ENCODE assay signal across 9 mouse cellular contexts in genomic region chr4:126104261-126105075, GRCm38 (mm10). TPM values are rescaled to one million over a fixed set of nuclear protein-coding genes. Genes with fewer than 3 reads are reported as not detected.
DNase-seq lines count a peak whose midpoint lies in the region; ATAC-seq and TF ChIP-seq lines count a peak whose summit lies in the region.
"Had no signal": no experiment of that assay in that cellular context is flagged by ENCODE, and none has a peak within 500 bp of the region (broad histone marks: within the 10 kb centered on the region; RNA-seq: fewer than 3 reads in every experiment).

No protein-coding gene starts in this region.

- 1% methylated on average over 33 of the region's 34 CpGs for WGBS in heart, postnatal 0 days
- WGBS in macrophage (ENCODE audit: missing documents): under 1% methylated on average over 34 of the region's 34 CpGs
- 2% methylated on average over 33 of the region's 34 CpGs for WGBS in stomach, embryonic 16.5 days

- no peak for TF ChIP-seq CTCF in gastrocnemius, adult 2 months (IDR thresholded peaks at IDR 0.05)
- TF ChIP-seq CTCF in ES-Bruce4 (IDR thresholded peaks at IDR 0.05; ENCODE audit: low read depth, low read length): no peak
- no peak for TF ChIP-seq CTCF in heart, postnatal 0 days (IDR thresholded peaks at IDR 0.05; ENCODE audit: low read depth)

- H3K79me2 ChIP-seq in macrophage (ENCODE audit: inconsistent target): peaks cover 78% of the 10 kb centered on the region

- H3K36me3 ChIP-seq in ES-Bruce4 (ENCODE audit: control insufficient read depth, insufficient read depth, low read length, poor library complexity, severe bottlenecking) (no peaks in the 10 kb centered on the region), macrophage (ENCODE audit: inconsistent target) (no peaks in the 10 kb centered on the region; the same call in 1 of the 2 replicates)
- no peaks in the 10 kb centered on the region; the same call in 1 of the 2 replicates for H3K36me3 ChIP-seq in heart, postnatal 0 days (replicated peaks; ENCODE audit: control insufficient read depth, insufficient read depth, low read length)
- H3K36me3 ChIP-seq in stomach, embryonic 16.5 days (ENCODE audit: control insufficient read depth, insufficient read depth, low read length): no peaks in the 10 kb centered on the region

- no peak for TF ChIP-seq EP300 in ES-Bruce4 (IDR thresholded peaks at IDR 0.05; ENCODE audit: insufficient read depth, low read depth, low read length)
- TF ChIP-seq EP300 in heart, postnatal 0 days (IDR thresholded peaks at IDR 0.05; ENCODE audit: low read depth): no peak

- no peak for TF ChIP-seq POLR2A in ES-Bruce4 (IDR thresholded peaks at IDR 0.05; ENCODE audit: insufficient read depth, low read length)

- 0 out of 2 replicates have a peak, but pooled peaks have one; percentile 2 for ATAC-seq in heart, postnatal 0 days (ENCODE audit: insufficient read depth, low read depth)
- peak; percentile 1; the same call in 1 of the 2 replicates for ATAC-seq in stomach, embryonic 16.5 days (ENCODE audit: insufficient read depth, low FRiP score)

- H3K9me3 ChIP-seq in ES-Bruce4 (replicated peaks; ENCODE audit: control insufficient read depth, insufficient read depth, low read length, poor library complexity, severe bottlenecking): no peaks in the 10 kb centered on the region
- no peaks in the 10 kb centered on the region for H3K9me3 ChIP-seq in heart, postnatal 0 days (replicated peaks; ENCODE audit: control insufficient read depth, low read length)
- H3K9me3 ChIP-seq in stomach, embryonic 16.5 days (replicated peaks; ENCODE audit: control insufficient read depth, low read length): no peaks in the 10 kb centered on the region

- peak overlapping the region; percentile 97 for H3K27ac ChIP-seq in gastrocnemius, adult 2 months
- no peak overlapping the region for H3K27ac ChIP-seq in ES-Bruce4 (ENCODE audit: insufficient read depth, low read length)
- H3K27ac ChIP-seq in heart, postnatal 0 days (ENCODE audit: low read depth): peak overlapping the region; percentile 90
- peak overlapping the region; percentile 38 for H3K27ac ChIP-seq in macrophage
- peak overlapping the region; percentile 62 for H3K27ac ChIP-seq in stomach, embryonic 16.5 days (ENCODE audit: low read length)

- peak overlapping the region; percentile 72 for H3K9ac ChIP-seq in ES-Bruce4 (ENCODE audit: low read depth, poor library complexity, severe bottlenecking)
- H3K9ac ChIP-seq in heart, postnatal 0 days (replicated peaks; ENCODE audit: low read depth, low read length): peak overlapping the region; percentile 85
- peak overlapping the region; percentile 91 for H3K9ac ChIP-seq in stomach, embryonic 16.5 days (ENCODE audit: low read length)

- intact Hi-C loops in gastrocnemius, adult 2 months (cut with DNase I): no loop called here

- peak; percentile 55 for DNase-seq in gastrocnemius, adult 2 months
- DNase-seq in gastrocnemius, adult 18-20 months (ENCODE audit: low spot score): no peak
- DNase-seq in cerebellum, postnatal 14 days: peak; percentile 66 to 68
- DNase-seq in heart, postnatal 0 days (ENCODE audit: low spot score): no peak
- peak; percentile 27 to 37 for DNase-seq in layer of hippocampus, postnatal 36 days

- H3K4me3 ChIP-seq in gastrocnemius, adult 2 months: peak overlapping the region; percentile 86
- H3K4me3 ChIP-seq in ES-Bruce4 (ENCODE audit: low read depth, low read length) (peak overlapping the region; percentile 51), macrophage (ENCODE audit: inconsistent target) (peak overlapping the region; percentile 78)
- peak overlapping the region; percentile 73 for H3K4me3 ChIP-seq in heart, postnatal 0 days (ENCODE audit: low read depth, low read length)
- peak overlapping the region; percentile 82 for H3K4me3 ChIP-seq in stomach, embryonic 16.5 days (replicated peaks; ENCODE audit: low read length)

- no peaks in the 10 kb centered on the region for H3K27me3 ChIP-seq in ES-Bruce4 (ENCODE audit: control insufficient read depth, insufficient read depth, low read length, poor library complexity, severe bottlenecking)
- H3K27me3 ChIP-seq in heart, postnatal 0 days (ENCODE audit: control insufficient read depth, insufficient read depth, low read length): no peaks in the 10 kb centered on the region
- H3K27me3 ChIP-seq in stomach, embryonic 16.5 days (ENCODE audit: control insufficient read depth, insufficient read depth, low read length): no peaks in the 10 kb centered on the region
- H3K27me3 ChIP-seq: Patski had no signal

- H3K4me1 ChIP-seq in ES-Bruce4 (ENCODE audit: control insufficient read depth, insufficient read depth, low read length): no peaks in the 10 kb centered on the region
- H3K4me1 ChIP-seq in heart, postnatal 0 days (ENCODE audit: control insufficient read depth, insufficient read depth): peaks cover 48% of the 10 kb centered on the region
- H3K4me1 ChIP-seq in stomach, embryonic 16.5 days (ENCODE audit: control insufficient read depth, insufficient read depth, low read length): peaks cover 45% of the 10 kb centered on the region

- H3K4me2 ChIP-seq in heart, postnatal 0 days (ENCODE audit: low read depth, low read length): peak overlapping the region; percentile 82
- H3K4me2 ChIP-seq in stomach, embryonic 16.5 days (ENCODE audit: low read depth, low read length): peak overlapping the region; percentile 85

RNA-seq across cellular contexts. Expression of gene Stk40, which starts 0.7 kb away (rescaled TPM):
- 100 to 1,000 TPM; 102 to 108 TPM for total RNA-seq in gastrocnemius, adult 2 months (2021)
- total RNA-seq in gastrocnemius, adult 18-20 months (2021): 100 to 1,000 TPM; 113 to 127 TPM
- 36.4 and 37.5 TPM in 2 replicates for polyA plus RNA-seq in ES-Bruce4 (2011; ENCODE audit: insufficient read depth, insufficient read length, low read depth, missing spikeins)
- 19.9 and 22.8 TPM in 2 replicates for total RNA-seq in heart, postnatal 0 days (2014; rRNA removed; ENCODE audit: low replicate concordance)
- polyA plus RNA-seq in heart, postnatal 0 days (2015; fragmentation: Nextera tagmentation; extraction: Ambion mirVana): 14.2 and 17.3 TPM in 2 replicates
- total RNA-seq in layer of hippocampus, postnatal 36 days (2021): 10 to 100 TPM; 28.5 to 29.0 TPM
- total RNA-seq in macrophage (2018; cell fraction: chromatin; rRNA removed): 100 to 1,000 TPM in 16 of 26 experiments, 10 to 100 TPM in 10; 28.6 to 423 (median 113) TPM
- total RNA-seq in macrophage (2018; cell fraction: cytosol; rRNA removed): 100 to 1,000 TPM in 6 of 26 experiments, 10 to 100 TPM in 20; 25.5 to 234 (median 49.3) TPM
- total RNA-seq in macrophage (2018; cell fraction: nucleus; rRNA removed): 100 to 1,000 TPM in 14 of 26 experiments, 10 to 100 TPM in 12; 30.0 to 320 (median 112) TPM
- polyA plus RNA-seq in macrophage (2018): 16.8 to 26.2 TPM (median 19.5 TPM) in 3 replicates
- polyA plus RNA-seq in stomach, embryonic 16.5 days (2015; fragmentation: Nextera tagmentation; extraction: Ambion mirVana): 28.4 and 29.6 TPM in 2 replicates

RNA-seq across cellular contexts. Expression of gene Lsm10, which starts 8.0 kb away (rescaled TPM):
- 1 to 10 TPM; 7.3 to 7.4 TPM for total RNA-seq in gastrocnemius, adult 2 months (2021)
- total RNA-seq in gastrocnemius, adult 18-20 months (2021): 10 to 100 TPM in 1 of 2 experiments, 1 to 10 TPM in 1; 7.4 to 10.8 TPM
- polyA plus RNA-seq in ES-Bruce4 (2011; ENCODE audit: insufficient read depth, insufficient read length, low read depth, missing spikeins): 25.4 and 28.8 TPM in 2 replicates
- total RNA-seq in heart, postnatal 0 days (2014; rRNA removed; ENCODE audit: low replicate concordance): 30.9 and 186 TPM in 2 replicates
- polyA plus RNA-seq in heart, postnatal 0 days (2015; fragmentation: Nextera tagmentation; extraction: Ambion mirVana): 41.7 and 43.1 TPM in 2 replicates
- total RNA-seq in layer of hippocampus, postnatal 36 days (2021): 10 to 100 TPM; 16.5 to 18.1 TPM
- 10 to 100 TPM in 18 of 26 experiments, 1 to 10 TPM in 8; 5.1 to 20.2 (median 12.4) TPM for total RNA-seq in macrophage (2018; cell fraction: chromatin; rRNA removed)
- total RNA-seq in macrophage (2018; cell fraction: cytosol; rRNA removed): 10 to 100 TPM; 38.7 to 55.8 (median 46.8) TPM
- total RNA-seq in macrophage (2018; cell fraction: nucleus; rRNA removed): 10 to 100 TPM; 13.9 to 38.0 (median 27.4) TPM
- 32.0 to 47.2 TPM (median 38.4 TPM) in 3 replicates for polyA plus RNA-seq in macrophage (2018)
- polyA plus RNA-seq in stomach, embryonic 16.5 days (2015; fragmentation: Nextera tagmentation; extraction: Ambion mirVana): 49.4 and 52.4 TPM in 2 replicates

RNA-seq across cellular contexts. Expression of gene Eva1b, which starts 43.1 kb away (rescaled TPM):
- total RNA-seq in gastrocnemius, adult 2 months (2021): 1 to 10 TPM; 2.9 to 4.4 TPM
- total RNA-seq in gastrocnemius, adult 18-20 months (2021): 1 to 10 TPM; 2.1 to 3.3 TPM
- polyA plus RNA-seq in ES-Bruce4 (2011; ENCODE audit: insufficient read depth, insufficient read length, low read depth, missing spikeins) (13.6 and 15.9 TPM in 2 replicates), macrophage (2018) (4.4 to 20.0 TPM (median 6.2 TPM) in 3 replicates)
- total RNA-seq in heart, postnatal 0 days (2014; rRNA removed; ENCODE audit: low replicate concordance): 53.1 and 69.1 TPM in 2 replicates
- polyA plus RNA-seq in heart, postnatal 0 days (2015; fragmentation: Nextera tagmentation; extraction: Ambion mirVana): 26.8 and 28.5 TPM in 2 replicates
- 1 to 10 TPM; 1.6 to 2.1 TPM for total RNA-seq in layer of hippocampus, postnatal 36 days (2021)
- total RNA-seq in macrophage (2018; cell fraction: chromatin; rRNA removed): 10 to 100 TPM in 22 of 26 experiments, 1 to 10 TPM in 4; 5.5 to 52.5 (median 24.9) TPM
- total RNA-seq in macrophage (2018; cell fraction: cytosol; rRNA removed): 10 to 100 TPM in 25 of 26 experiments, 1 to 10 TPM in 1; 9.7 to 59.7 (median 31.6) TPM
- 10 to 100 TPM; 10.2 to 90.6 (median 43.6) TPM for total RNA-seq in macrophage (2018; cell fraction: nucleus; rRNA removed)
- 46.4 and 49.7 TPM in 2 replicates for polyA plus RNA-seq in stomach, embryonic 16.5 days (2015; fragmentation: Nextera tagmentation; extraction: Ambion mirVana)

RNA-seq across cellular contexts. Expression of gene Oscp1, which starts 46.1 kb away (rescaled TPM):
- 1 to 10 TPM; 2.3 to 3.7 TPM for total RNA-seq in gastrocnemius, adult 2 months (2021)
- 1 to 10 TPM; 3.1 TPM for total RNA-seq in gastrocnemius, adult 18-20 months (2021)
- 2.8 and 5.3 TPM in 2 replicates for polyA plus RNA-seq in ES-Bruce4 (2011; ENCODE audit: insufficient read depth, insufficient read length, low read depth, missing spikeins)
- total RNA-seq in heart, postnatal 0 days (2014; rRNA removed; ENCODE audit: low replicate concordance): 1.4 and 5.9 TPM in 2 replicates
- 3.8 and 4.2 TPM in 2 replicates for polyA plus RNA-seq in heart, postnatal 0 days (2015; fragmentation: Nextera tagmentation; extraction: Ambion mirVana)
- 10 to 100 TPM; 42.1 to 48.0 TPM for total RNA-seq in layer of hippocampus, postnatal 36 days (2021)
- 1 to 10 TPM in 19 of 26 experiments, under 1 TPM in 1, not detected in 6; 0.44 to 6.3 (median 2.6) TPM for total RNA-seq in macrophage (2018; cell fraction: chromatin; rRNA removed)
- total RNA-seq in macrophage (2018; cell fraction: cytosol; rRNA removed): 1 to 10 TPM; 1.0 to 3.2 (median 2.4) TPM
- 1 to 10 TPM in 16 of 26 experiments, under 1 TPM in 6, not detected in 4; 0.23 to 3.4 (median 1.7) TPM for total RNA-seq in macrophage (2018; cell fraction: nucleus; rRNA removed)
- 1.3 to 1.4 TPM (median 1.4 TPM) in 3 replicates for polyA plus RNA-seq in macrophage (2018)
- 10.1 and 12.5 TPM in 2 replicates for polyA plus RNA-seq in stomach, embryonic 16.5 days (2015; fragmentation: Nextera tagmentation; extraction: Ambion mirVana)

RNA-seq across cellular contexts. Expression of gene Mrps15, which starts 57.7 kb away (rescaled TPM):
- 10 to 100 TPM; 72.3 to 86.8 TPM for total RNA-seq in gastrocnemius, adult 2 months (2021)
- 10 to 100 TPM; 79.5 to 80.7 TPM for total RNA-seq in gastrocnemius, adult 18-20 months (2021)
- polyA plus RNA-seq in ES-Bruce4 (2011; ENCODE audit: insufficient read depth, insufficient read length, low read depth, missing spikeins) (68.4 and 69.5 TPM in 2 replicates), macrophage (2018) (75.9 to 175 TPM (median 85.2 TPM) in 3 replicates)
- total RNA-seq in heart, postnatal 0 days (2014; rRNA removed; ENCODE audit: low replicate concordance): 52.4 and 84.0 TPM in 2 replicates
- polyA plus RNA-seq in heart, postnatal 0 days (2015; fragmentation: Nextera tagmentation; extraction: Ambion mirVana): 139 and 142 TPM in 2 replicates
- total RNA-seq in layer of hippocampus, postnatal 36 days (2021): 10 to 100 TPM; 44.1 to 44.9 TPM
- total RNA-seq in macrophage (2018; cell fraction: chromatin; rRNA removed): 10 to 100 TPM; 12.9 to 88.3 (median 46.2) TPM
- total RNA-seq in macrophage (2018; cell fraction: cytosol; rRNA removed): 100 to 1,000 TPM in 1 of 26 experiments, 10 to 100 TPM in 25; 50.7 to 107 (median 72.5) TPM
- total RNA-seq in macrophage (2018; cell fraction: nucleus; rRNA removed): 10 to 100 TPM; 14.7 to 86.0 (median 31.9) TPM
- 114 and 131 TPM in 2 replicates for polyA plus RNA-seq in stomach, embryonic 16.5 days (2015; fragmentation: Nextera tagmentation; extraction: Ambion mirVana)

Comparison
In these comparisons a context has a peak if more than half of its experiments do, and no peak if none do; other contexts are left out.
1. DNase-seq: peak in gastrocnemius, adult 2 months (single experiment), cerebellum, postnatal 14 days (2 of 2) and layer of hippocampus, postnatal 36 days (2 of 2); none in gastrocnemius, adult 18-20 months (single experiment) and heart, postnatal 0 days (single experiment).
2. RNA of gene Eva1b, which starts 43.1 kb away (total RNA-seq): 53.1 to 69.1 TPM in heart, postnatal 0 days; 2.9 to 4.4 TPM in gastrocnemius, adult 2 months, 2.1 to 3.3 TPM in gastrocnemius, adult 18-20 months and 1.6 to 2.1 TPM in layer of hippocampus, postnatal 36 days; every median in the first group is over 10 times any median in the second.
3. Peak in every context shown above with its lines, with median percentiles within 50 percentile points of each other: H3K4me3 ChIP-seq and H3K9ac ChIP-seq.